Mouse (Mus musculus) lung, adult 2 months (tissue): ENCODE data around the gene Zc3h7b.

Experiments
- CTCF ChIP-seq: fragments of 200-500 bp; IDR thresholded peaks from 2 replicates; pipeline ENCODE4 v1.5.1; 2011; ENCODE audit warnings: mild to moderate bottlenecking, low read length, control low read depth; ENCODE audit not compliant: insufficient read depth
- POLR2A ChIP-seq: fragments of 200-500 bp; IDR thresholded peaks from 2 replicates; pipeline ENCODE4 v1.6.1; 2011; ENCODE audit warnings: low read depth, mild to moderate bottlenecking, control low read depth, low read length, borderline replicate concordance; ENCODE audit errors: extremely low read depth

GRCm38 (mm10) chr15:81703094-81703489 lies 41.8 kb upstream of the Zc3h7b start:
- no peak for TF ChIP-seq CTCF
- TF ChIP-seq POLR2A = no peak
